Mouse (Mus musculus) left cerebral cortex, adult 18-20 months (tissue): Measurements from ENCODE around the gene Zfp672. TPM values are rescaled to one million over a fixed set of nuclear protein-coding genes. Genes with fewer than 3 reads are reported as not detected.
A peak's percentile ranks its signal among the peaks of the same experiment; 100 is the strongest.
"Not testable (repeated sequence)": the region's sequence is repeated elsewhere in the genome, so short reads cannot be mapped to it uniquely, and the experiment has no call there.

Source experiments
- DNase-seq, 2 experiments: peaks; one replicate each; pipeline ENCODE4 v3.0.0; 2021 to 2022; ENCODE audit warnings: low spot score in 2 of 2, mixed read lengths in 1 of 2
- long read RNA-seq, 2 experiments: library from polyadenylated mRNA; stranded (forward); transcript quantifications; one replicate each; pipeline ENCODE4 v2.0.0; 2021
- total RNA-seq, 2 experiments: library from RNA; stranded (reverse); gene quantifications; 2 replicates each; pipeline ENCODE4 v1.2.3; 2021

Zfp672 gene
- total RNA-seq, result 10 to 100 TPM; 39.4 to 45.1 TPM
- long read RNA-seq, experiment 1, partial matches to known transcripts, result 3 of 25 reads
- long read RNA-seq, experiment 1, other reads (novel, unspliced or antisense), result 15 of 25 reads
- long read RNA-seq, experiment 2, partial matches to known transcripts, result 0 of 20 reads
- long read RNA-seq, experiment 2, other reads (novel, unspliced or antisense), result 9 of 20 reads

DNA sequence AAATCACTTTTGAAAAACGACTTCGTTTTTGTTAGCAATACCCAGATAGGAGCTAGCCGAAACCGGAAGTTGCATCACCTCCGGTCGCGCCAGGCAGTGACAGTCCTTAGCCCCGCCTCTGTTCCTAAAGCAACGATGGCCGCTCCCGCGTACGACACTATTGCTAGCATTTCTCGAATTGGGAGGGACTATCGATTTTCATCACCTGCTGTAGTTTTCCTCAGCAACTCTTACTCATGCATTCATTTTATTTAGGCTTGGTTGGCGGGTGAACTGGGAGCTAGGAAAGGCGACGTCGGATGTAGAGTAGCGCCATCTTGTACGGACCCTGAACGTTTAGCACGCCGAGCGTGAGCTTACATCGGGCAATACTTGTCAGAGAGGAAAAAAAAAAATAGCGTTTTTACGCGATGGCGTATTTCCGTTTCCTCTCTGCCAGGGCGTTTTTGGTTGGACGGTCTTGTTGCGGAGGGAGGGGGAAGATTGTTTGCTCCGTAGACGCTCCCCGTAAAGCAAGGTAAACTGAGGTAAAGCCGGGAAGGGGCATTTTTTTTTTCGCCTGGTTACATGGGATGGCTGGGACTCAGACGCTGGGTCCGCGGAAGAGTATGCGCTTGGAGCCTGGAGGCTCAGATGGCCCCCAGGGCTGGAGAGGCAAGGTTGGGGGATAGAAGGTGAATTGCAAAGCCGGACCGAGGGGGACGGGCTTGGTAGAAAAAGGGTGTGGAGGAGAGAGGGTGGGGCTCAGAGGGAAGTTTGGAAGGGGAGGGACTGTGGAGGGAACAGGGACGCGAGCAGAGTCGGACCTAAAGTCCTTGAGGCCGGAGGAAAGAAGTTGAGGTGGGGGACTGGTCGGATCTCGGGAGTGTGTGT lies at the start of gene Zfp672, which contains the start of gene Sh3bp5l:
TSS of gene Zfp672 (minus strand) at position 64 of the 873 bp plus-strand sequence.
TSS of gene Sh3bp5l (plus strand) at position 449 of the 873 bp plus-strand sequence.
- peak; percentile 83 to 89 for DNase-seq

GRCm38 (mm10) chr11:58379516-58379915 lies 49.4 kb upstream of the Zfp672 start:
- DNase-seq, result no peak

GRCm38 (mm10) chr11:58378763-58379278 lies 48.7 kb upstream of the Zfp672 start, which contains the start of gene Lypd8:
Gene Lypd8 (plus strand): TSS chr11:58379043.
- DNase-seq, result no peak

DNA sequence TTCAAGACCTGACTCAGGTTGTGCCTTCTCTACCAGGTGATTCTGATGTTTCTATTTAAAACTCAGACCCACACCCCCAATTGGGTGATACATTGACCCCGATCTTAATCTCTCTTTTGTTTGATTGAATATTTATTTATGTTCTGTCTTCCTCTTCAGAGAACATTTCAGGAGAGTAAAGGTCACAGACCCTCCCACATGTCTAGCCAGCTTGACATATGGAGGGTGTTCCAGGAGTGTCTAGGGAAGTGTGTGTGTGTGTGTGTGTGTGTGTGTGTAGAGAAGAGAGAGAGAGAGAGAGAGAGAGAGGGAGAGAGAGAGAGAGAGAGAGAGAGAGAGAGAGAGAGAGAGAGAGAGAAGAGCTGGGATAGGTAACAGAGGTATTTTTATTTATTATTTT lies 47.5 kb upstream of the Zfp672 start:
- DNase-seq, result no peak

GRCm38 (mm10) chr11:58377273-58377672 lies 47.1 kb upstream of the Zfp672 start:
- DNase-seq, result no peak

- not testable (repeated sequence) for DNase-seq
Observed at GRCm38 (mm10) chr11:58366191-58366590, 36.1 kb upstream of the Zfp672 start.

DNA sequence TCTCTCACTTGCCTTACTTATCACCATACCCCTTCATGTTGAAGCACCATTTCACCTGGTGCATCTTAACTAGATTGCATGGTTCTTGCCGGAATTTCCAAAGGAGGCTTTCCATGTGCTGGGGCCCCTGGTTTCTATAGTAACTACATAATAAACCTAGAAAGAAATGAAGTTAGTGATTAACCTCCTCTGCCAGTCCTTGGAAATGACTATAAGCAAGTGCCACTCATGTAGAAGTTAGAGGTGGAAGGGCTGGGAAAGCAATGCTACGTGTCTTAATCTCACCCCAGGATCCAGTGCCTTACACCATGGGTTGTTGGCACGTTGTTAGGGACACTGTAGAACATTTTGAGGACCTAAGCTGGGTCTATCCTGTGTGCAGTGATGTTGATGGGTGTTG lies 34.3 kb upstream of the Zfp672 start:
- DNase-seq, result no peak

GRCm38 (mm10) chr11:58362562-58362961 lies 32.4 kb upstream of the Zfp672 start:
- not testable (repeated sequence) for DNase-seq

DNA sequence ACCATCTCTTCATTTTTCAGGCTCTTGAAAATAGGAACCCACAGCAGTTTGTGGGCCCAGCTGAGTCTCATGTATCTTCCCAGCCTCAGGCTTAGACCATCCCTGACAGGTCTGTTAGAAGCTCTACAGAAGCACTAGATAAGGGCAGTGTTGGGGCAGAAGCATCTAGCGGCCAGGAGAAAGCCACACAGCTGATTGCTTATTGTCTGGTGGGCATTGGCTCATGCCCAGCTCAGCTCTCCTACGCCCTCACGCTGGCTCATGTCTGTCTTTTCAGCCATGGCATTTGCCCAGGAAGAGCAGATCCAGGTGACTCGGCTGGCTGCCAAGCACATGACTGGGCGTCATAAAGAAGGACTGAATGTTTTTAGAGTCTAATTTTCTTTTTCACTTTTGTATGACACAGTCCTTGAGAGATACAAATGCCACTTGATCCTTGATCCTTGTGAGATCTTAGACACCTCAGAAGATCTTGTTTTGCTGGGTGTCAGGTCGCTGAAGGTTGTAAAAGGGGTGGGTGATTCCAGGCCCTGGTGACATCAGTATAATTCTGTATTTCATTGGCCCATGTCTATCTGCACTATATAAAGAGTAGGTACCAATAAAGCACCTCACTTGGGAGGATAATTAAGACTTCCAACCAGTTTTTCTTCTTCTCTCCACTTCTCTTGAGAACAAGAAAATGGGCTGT lies 27.9 kb upstream of the Zfp672 start:
- no peak for DNase-seq

DNA sequence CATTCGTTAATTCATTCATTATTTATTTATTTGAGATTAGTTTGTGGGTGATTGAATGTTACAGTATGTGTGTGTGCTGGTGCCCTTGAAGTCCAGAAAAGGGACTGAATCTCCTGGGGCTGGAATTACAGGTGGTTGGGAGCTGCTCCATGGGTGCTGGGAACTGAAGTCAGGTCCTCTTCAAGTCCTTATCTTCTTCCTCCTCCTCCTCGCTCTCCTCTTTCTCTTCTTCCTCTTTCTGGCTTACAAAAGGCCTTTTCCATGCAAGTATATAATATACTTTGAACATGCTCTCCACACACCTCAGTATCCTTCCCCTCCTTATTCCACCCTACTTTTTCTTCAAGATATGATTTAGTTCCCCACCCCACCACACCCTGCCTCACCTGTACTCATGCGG lies 26.9 kb upstream of the Zfp672 start:
- DNase-seq, result no peak

DNA sequence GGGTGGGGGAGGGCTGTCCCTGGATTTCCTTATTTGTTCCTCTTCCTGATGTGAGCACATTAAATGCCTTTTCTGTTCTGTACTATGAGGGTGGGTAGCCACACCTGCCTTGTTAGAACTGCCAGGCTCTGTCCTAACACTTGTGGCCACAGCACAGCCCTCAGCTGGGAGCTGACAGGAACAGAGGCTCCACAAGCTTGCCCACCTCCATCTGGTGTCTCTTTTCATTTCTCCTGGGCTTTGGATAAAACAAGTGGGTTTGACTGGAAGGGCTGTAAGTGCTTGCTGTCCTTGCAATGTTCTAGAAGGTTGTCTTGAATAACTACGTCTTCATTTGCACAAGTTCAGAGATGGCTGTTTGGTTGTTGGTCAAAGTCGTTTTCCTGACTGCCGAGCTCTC lies 24.8 kb upstream of the Zfp672 start:
- peak; percentile 9 to 64 for DNase-seq

DNA sequence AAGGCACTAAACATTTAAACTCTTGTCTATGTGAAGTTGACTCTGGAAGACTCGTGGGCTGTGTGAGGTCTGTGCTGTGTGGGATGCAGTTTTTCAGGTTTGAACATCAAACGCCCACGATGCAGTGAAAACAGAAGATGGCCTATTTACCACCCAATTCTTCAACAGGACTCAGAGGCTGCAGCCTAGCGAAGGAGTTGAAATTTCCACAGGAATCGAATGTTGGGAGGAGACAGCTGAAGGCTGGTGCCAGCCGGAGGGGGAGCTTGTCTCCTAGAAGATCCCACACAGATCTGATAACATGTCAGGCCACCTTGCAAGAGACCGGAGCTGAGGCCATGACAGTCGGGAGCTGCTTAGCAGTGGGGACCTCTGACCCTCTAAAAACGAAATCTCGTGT lies 24.3 kb upstream of the Zfp672 start:
- DNase-seq, result peak; percentile 20 to 70

- DNase-seq, result no peak
Observed at GRCm38 (mm10) chr11:58353709-58354108, 23.6 kb upstream of the Zfp672 start.

- no peak for DNase-seq
Observed at GRCm38 (mm10) chr11:58352681-58353548, 22.8 kb upstream of the Zfp672 start.

GRCm38 (mm10) chr11:58351179-58351578 lies 21.0 kb upstream of the Zfp672 start:
- no peak for DNase-seq

DNA sequence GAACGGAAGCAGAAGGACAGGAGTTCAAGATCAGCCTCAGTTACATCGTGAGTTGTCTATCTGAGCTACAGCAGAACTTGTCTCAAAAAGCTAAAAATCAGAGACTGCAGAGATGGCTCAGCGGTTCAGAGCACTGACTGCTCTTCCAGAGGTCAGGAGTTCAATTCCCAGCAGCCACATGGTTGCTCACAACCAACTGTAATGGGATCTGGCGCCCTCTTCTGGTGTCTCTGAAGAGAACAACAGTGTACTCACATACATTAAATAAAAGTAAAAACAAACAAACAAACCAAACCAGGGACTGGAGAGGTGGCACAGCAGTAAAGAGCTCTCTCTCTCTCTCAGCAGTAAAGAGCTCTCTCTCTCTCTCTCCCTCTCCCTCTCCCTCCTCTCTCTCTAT lies 20.5 kb upstream of the Zfp672 start:
- DNase-seq, result no peak

- DNase-seq, result no peak
Observed at GRCm38 (mm10) chr11:58346745-58347144, 16.6 kb upstream of the Zfp672 start.

- no peak for DNase-seq
Observed at GRCm38 (mm10) chr11:58334746-58335145, 4.6 kb upstream of the Zfp672 start.

- no peak for DNase-seq
Observed at GRCm38 (mm10) chr11:58331546-58331945, 1.4 kb upstream of the Zfp672 start.

DNA sequence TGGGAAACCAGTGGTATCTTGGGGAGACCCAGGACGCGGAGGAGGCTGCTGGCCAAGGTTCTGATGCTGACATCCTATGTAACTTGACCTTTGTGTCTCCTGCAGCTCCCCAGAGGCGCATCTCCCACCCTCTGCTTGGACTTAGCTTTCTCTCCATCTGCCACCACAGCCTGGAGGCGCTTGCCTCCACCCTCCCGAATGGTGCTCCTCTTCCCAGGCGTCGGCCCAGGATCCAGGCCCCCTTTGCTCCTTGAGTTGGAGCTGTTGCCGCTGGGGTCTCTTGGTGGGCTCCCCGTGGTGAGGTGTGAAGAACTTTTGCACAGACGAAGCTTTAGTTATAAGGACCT lies 983 bp upstream of the Zfp672 start:
- no peak for DNase-seq

GRCm38 (mm10) chr11:58329906-58330275 lies 248 bp downstream of the Zfp672 start:
- no peak for DNase-seq
